Mouse (Mus musculus): ENCODE measurements around the gene Myl7. TPM values are rescaled to one million over a fixed set of nuclear protein-coding genes. Genes with fewer than 3 reads are reported as not detected.

Gene Myl7
- total and polyA plus RNA-seq, 2 experiments: 0.64 to 0.65 TPM

DNA sequence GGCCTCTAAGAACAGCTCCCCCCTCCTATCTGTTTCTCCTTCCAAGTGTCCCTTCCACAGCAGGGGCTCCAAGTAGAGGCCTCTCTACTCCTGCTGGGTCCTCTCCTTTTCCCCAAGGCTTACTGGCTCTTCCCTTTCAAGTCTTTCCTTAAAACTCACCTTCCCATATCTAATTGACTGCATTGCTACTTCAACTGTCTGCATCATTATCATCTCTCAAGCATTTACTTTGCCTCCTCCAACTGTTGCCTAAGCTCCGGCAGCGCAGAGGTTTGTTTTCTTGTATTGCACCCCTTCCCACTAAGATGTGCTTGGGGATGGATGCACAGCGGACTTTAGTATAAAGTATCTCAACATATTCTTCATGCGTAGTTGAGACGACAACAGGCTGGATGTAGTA, 21.2 kb downstream of the Myl7 start:
- Histone ChIP-seq H3K27ac (replicated peaks; ENCODE audit: insufficient read depth, low read depth, low read length) (no peak overlapping the region), H3K4me1 (ENCODE audit: control insufficient read depth, insufficient read depth, low read length) (peaks cover 2% of the 10 kb centered on the region; the same call in 1 of the 2 replicates), H3K27me3 (ENCODE audit: control insufficient read depth, insufficient read depth, low read length) (no peaks in the 10 kb centered on the region), H3K4me3 (ENCODE audit: insufficient read depth, low read depth, low read length) (peak overlapping the region; percentile 15; the same call in 1 of the 2 replicates), H3K79me2 (ENCODE audit: control insufficient read depth, insufficient read depth, low read length) (no peaks in the 10 kb centered on the region), H3K36me3 (ENCODE audit: control insufficient read depth, insufficient read depth, low read length) (0 out of 2 replicates have a peak, but pooled peaks cover 2% of the 10 kb centered on the region), H3K9ac (ENCODE audit: low read depth, low read length) (0 out of 2 replicates have a peak overlapping the region, but pooled peaks have one; percentile 53)
- WGBS: 2% methylated on average over 5 of the region's 5 CpGs
- TF ChIP-seq POLR2A (IDR thresholded peaks at IDR 0.05; ENCODE audit: extremely low read depth, insufficient read depth, low read length) (no peak), CTCF (IDR thresholded peaks at IDR 0.05; ENCODE audit: low read depth, low read length) (no peak)
- no peak for DNase-seq (ENCODE audit: extremely low read depth, low read depth, low spot score)

DNA sequence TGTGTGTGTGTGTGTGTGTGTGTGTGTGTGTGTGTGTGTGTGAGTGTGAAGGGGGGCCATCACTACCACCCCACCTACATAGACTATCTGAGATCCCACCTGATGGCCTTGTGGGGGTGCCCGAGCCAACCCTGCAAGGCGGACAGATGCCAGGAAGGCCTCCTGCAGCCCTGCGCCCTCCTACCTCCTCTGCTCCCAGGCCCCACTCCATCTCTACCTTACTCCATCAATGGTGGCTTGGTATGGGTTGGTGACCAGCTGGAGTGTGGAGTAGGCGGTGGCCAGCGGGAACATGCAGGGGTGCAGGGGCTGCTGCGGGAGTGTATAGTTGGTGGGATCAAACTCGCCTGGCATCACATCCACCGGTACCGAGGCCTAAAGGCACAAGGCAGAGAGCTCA, 25.4 kb downstream of the Myl7 start:
- no peak for TF ChIP-seq POLR2A (IDR thresholded peaks at IDR 0.05; ENCODE audit: extremely low read depth, insufficient read depth, low read length)
- no peak for TF ChIP-seq CTCF (IDR thresholded peaks at IDR 0.05; ENCODE audit: low read depth, low read length)
- H3K9ac ChIP-seq (ENCODE audit: low read depth, low read length): no peak overlapping the region
- H3K4me3 ChIP-seq (ENCODE audit: insufficient read depth, low read depth, low read length): no peak overlapping the region
- no peak for DNase-seq (ENCODE audit: extremely low read depth, low read depth, low spot score)
- peaks cover 2% of the 10 kb centered on the region; the same call in 1 of the 2 replicates for H3K4me1 ChIP-seq (ENCODE audit: control insufficient read depth, insufficient read depth, low read length)
- H3K36me3 ChIP-seq (ENCODE audit: control insufficient read depth, insufficient read depth, low read length): 0 out of 2 replicates have a peak, but pooled peaks cover 2% of the 10 kb centered on the region
- no peak overlapping the region for H3K27ac ChIP-seq (replicated peaks; ENCODE audit: insufficient read depth, low read depth, low read length)
- WGBS: 98% methylated on average over 9 of the region's 9 CpGs
- no peaks in the 10 kb centered on the region for H3K27me3 ChIP-seq (ENCODE audit: control insufficient read depth, insufficient read depth, low read length)
- no peaks in the 10 kb centered on the region for H3K79me2 ChIP-seq (ENCODE audit: control insufficient read depth, insufficient read depth, low read length)

DNA sequence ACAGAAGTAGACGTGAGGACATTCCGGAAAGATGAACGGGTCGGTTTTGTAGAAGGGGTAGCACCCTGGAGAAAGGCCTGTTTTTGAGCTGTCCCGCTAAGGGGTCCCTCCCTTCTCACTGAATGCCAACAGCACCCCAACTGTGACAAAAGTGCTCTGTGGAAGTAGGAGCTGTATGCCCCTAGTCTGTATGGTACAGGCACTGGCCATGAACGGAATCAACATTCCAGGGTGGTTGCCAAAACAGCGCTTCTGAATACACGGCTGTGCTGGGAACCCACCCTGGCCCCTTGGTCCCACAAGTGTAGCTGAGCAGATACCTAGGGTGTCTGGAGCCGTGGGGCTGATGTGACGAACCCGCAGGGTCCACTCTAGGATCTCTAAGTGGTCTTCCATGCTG, 25.9 kb downstream of the Myl7 start:
- no peak for DNase-seq (ENCODE audit: extremely low read depth, low read depth, low spot score)
- Histone ChIP-seq H3K4me3 (ENCODE audit: insufficient read depth, low read depth, low read length) (no peak overlapping the region), H3K79me2 (ENCODE audit: control insufficient read depth, insufficient read depth, low read length) (no peaks in the 10 kb centered on the region), H3K9ac (ENCODE audit: low read depth, low read length) (no peak overlapping the region), H3K27ac (replicated peaks; ENCODE audit: insufficient read depth, low read depth, low read length) (no peak overlapping the region), H3K27me3 (ENCODE audit: control insufficient read depth, insufficient read depth, low read length) (no peaks in the 10 kb centered on the region), H3K36me3 (ENCODE audit: control insufficient read depth, insufficient read depth, low read length) (0 out of 2 replicates have a peak, but pooled peaks cover 2% of the 10 kb centered on the region), H3K4me1 (ENCODE audit: control insufficient read depth, insufficient read depth, low read length) (peaks cover 2% of the 10 kb centered on the region; the same call in 1 of the 2 replicates)
- 96% methylated on average over 11 of the region's 11 CpGs for WGBS
- TF ChIP-seq POLR2A (IDR thresholded peaks at IDR 0.05; ENCODE audit: extremely low read depth, insufficient read depth, low read length): no peak
- no peak for TF ChIP-seq CTCF (IDR thresholded peaks at IDR 0.05; ENCODE audit: low read depth, low read length)

DNA sequence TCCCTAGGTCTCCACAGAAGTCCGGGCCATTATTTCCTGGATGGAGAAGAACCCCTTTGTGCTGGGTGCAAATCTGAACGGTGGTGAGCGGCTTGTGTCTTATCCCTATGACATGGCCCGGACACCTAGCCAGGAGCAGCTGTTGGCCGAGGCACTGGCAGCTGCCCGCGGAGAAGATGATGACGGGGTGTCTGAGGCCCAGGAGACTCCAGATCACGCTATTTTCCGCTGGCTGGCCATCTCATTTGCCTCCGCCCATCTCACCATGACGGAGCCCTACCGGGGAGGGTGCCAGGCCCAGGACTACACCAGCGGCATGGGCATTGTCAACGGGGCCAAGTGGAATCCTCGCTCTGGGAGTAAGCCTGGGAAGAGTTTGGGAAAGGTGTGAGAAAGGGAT, 28.5 kb downstream of the Myl7 start:
- Histone ChIP-seq H3K9ac (ENCODE audit: low read depth, low read length) (no peak overlapping the region), H3K4me3 (ENCODE audit: insufficient read depth, low read depth, low read length) (no peak overlapping the region), H3K4me1 (ENCODE audit: control insufficient read depth, insufficient read depth, low read length) (no peaks in the 10 kb centered on the region), H3K36me3 (ENCODE audit: control insufficient read depth, insufficient read depth, low read length) (0 out of 2 replicates have a peak, but pooled peaks cover 2% of the 10 kb centered on the region), H3K27me3 (ENCODE audit: control insufficient read depth, insufficient read depth, low read length) (no peaks in the 10 kb centered on the region), H3K79me2 (ENCODE audit: control insufficient read depth, insufficient read depth, low read length) (no peaks in the 10 kb centered on the region), H3K27ac (replicated peaks; ENCODE audit: insufficient read depth, low read depth, low read length) (no peak overlapping the region)
- 92% methylated on average over 16 of the region's 16 CpGs for WGBS
- no peak for DNase-seq (ENCODE audit: extremely low read depth, low read depth, low spot score)
- TF ChIP-seq CTCF (IDR thresholded peaks at IDR 0.05; ENCODE audit: low read depth, low read length): no peak
- TF ChIP-seq POLR2A (IDR thresholded peaks at IDR 0.05; ENCODE audit: extremely low read depth, insufficient read depth, low read length): no peak

DNA sequence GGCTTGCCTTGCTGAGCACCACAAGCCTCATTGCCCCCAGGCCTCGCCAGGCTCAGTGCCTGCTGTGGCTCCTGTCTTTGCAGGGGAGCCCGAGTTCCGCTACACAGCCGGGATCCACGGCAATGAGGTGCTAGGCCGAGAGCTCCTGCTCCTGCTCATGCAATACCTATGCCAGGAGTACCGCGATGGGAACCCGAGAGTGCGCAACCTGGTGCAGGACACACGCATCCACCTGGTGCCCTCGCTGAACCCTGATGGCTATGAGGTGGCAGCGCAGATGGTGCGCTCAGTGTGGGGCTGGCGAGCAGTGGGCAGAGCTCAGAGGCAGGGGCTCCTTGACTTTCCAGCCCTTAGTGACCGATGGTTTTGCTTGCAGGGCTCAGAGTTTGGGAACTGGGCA, 29.3 kb downstream of the Myl7 start:
- no peak overlapping the region for H3K27ac ChIP-seq (replicated peaks; ENCODE audit: insufficient read depth, low read depth, low read length)
- no peaks in the 10 kb centered on the region for H3K4me1 ChIP-seq (ENCODE audit: control insufficient read depth, insufficient read depth, low read length)
- H3K79me2 ChIP-seq (ENCODE audit: control insufficient read depth, insufficient read depth, low read length): no peaks in the 10 kb centered on the region
- no peak for DNase-seq (ENCODE audit: extremely low read depth, low read depth, low spot score)
- TF ChIP-seq CTCF (IDR thresholded peaks at IDR 0.05; ENCODE audit: low read depth, low read length) (no peak), POLR2A (IDR thresholded peaks at IDR 0.05; ENCODE audit: extremely low read depth, insufficient read depth, low read length) (no peak)
- no peak overlapping the region for H3K4me3 ChIP-seq (ENCODE audit: insufficient read depth, low read depth, low read length)
- WGBS: 97% methylated on average over 16 of the region's 16 CpGs
- H3K27me3 ChIP-seq (ENCODE audit: control insufficient read depth, insufficient read depth, low read length): no peaks in the 10 kb centered on the region
- 0 out of 2 replicates have a peak, but pooled peaks cover 2% of the 10 kb centered on the region for H3K36me3 ChIP-seq (ENCODE audit: control insufficient read depth, insufficient read depth, low read length)
- H3K9ac ChIP-seq (ENCODE audit: low read depth, low read length): no peak overlapping the region

DNA sequence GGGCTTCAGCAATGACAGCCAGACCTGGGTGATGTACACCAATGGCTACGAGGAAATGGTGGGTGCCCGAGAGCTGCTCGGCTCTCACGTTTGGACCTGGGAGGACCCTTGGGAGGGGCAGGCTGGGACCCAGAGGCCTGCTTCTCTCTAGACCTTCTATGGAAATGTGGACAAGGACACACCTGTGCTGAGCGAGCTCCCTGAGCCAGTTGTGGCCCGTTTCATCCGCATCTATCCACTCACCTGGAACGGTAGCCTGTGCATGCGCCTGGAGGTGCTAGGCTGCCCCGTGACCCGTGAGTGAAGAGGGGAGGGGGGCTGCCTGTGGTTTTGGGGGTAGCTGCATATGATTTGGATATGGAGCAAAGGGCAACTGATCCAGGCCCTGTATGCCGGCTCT, 30.3 kb downstream of the Myl7 start:
- Histone ChIP-seq H3K79me2 (ENCODE audit: control insufficient read depth, insufficient read depth, low read length) (no peaks in the 10 kb centered on the region), H3K27me3 (ENCODE audit: control insufficient read depth, insufficient read depth, low read length) (no peaks in the 10 kb centered on the region), H3K27ac (replicated peaks; ENCODE audit: insufficient read depth, low read depth, low read length) (no peak overlapping the region), H3K9ac (ENCODE audit: low read depth, low read length) (no peak overlapping the region), H3K4me1 (ENCODE audit: control insufficient read depth, insufficient read depth, low read length) (no peaks in the 10 kb centered on the region), H3K36me3 (ENCODE audit: control insufficient read depth, insufficient read depth, low read length) (0 out of 2 replicates have a peak, but pooled peaks cover 2% of the 10 kb centered on the region), H3K4me3 (ENCODE audit: insufficient read depth, low read depth, low read length) (no peak overlapping the region)
- TF ChIP-seq POLR2A (IDR thresholded peaks at IDR 0.05; ENCODE audit: extremely low read depth, insufficient read depth, low read length): no peak
- no peak for TF ChIP-seq CTCF (IDR thresholded peaks at IDR 0.05; ENCODE audit: low read depth, low read length)
- no peak for DNase-seq (ENCODE audit: extremely low read depth, low read depth, low spot score)
- WGBS: 93% methylated on average over 12 of the region's 12 CpGs
